Mouse (Mus musculus) lung, postnatal 4 days (tissue): ENCODE results near the gene Pde4dip.

Experiments used
- DNase-seq, 2 experiments: peaks; one replicate each; pipeline ENCODE4 v3.0.0; 2021

Gene Pde4dip

GRCm38 (mm10) chr3:97842641-97843040 lies 45.9 kb downstream of the Pde4dip start:
- DNase-seq: no peak

GRCm38 (mm10) chr3:97840439-97840838 lies 48.1 kb downstream of the Pde4dip start:
- no peak for DNase-seq

GRCm38 (mm10) chr3:97835888-97836287 lies 52.6 kb downstream of the Pde4dip start:
- no peak for DNase-seq

GRCm38 (mm10) chr3:97834625-97835024 lies 53.9 kb downstream of the Pde4dip start:
- no peak for DNase-seq

- DNase-seq: no peak
These were observed 56.8 kb downstream of the Pde4dip start for GRCm38 (mm10) chr3:97831564-97832320.

- no peak for DNase-seq
These were observed 57.9 kb downstream of the Pde4dip start for GRCm38 (mm10) chr3:97830622-97831021.

- no peak for DNase-seq
These were observed 58.4 kb downstream of the Pde4dip start for GRCm38 (mm10) chr3:97830122-97830521.

GRCm38 (mm10) chr3:97828286-97828685 lies 60.2 kb downstream of the Pde4dip start:
- no peak for DNase-seq

- no peak for DNase-seq
These were observed 63.3 kb downstream of the Pde4dip start for GRCm38 (mm10) chr3:97825246-97825645.

GRCm38 (mm10) chr3:97824744-97825143 lies 63.8 kb downstream of the Pde4dip start:
- no peak for DNase-seq

- DNase-seq: peak; percentile 29 to 41
These were observed 64.3 kb downstream of the Pde4dip start for GRCm38 (mm10) chr3:97824011-97824711.

GRCm38 (mm10) chr3:97823438-97823837 lies 65.1 kb downstream of the Pde4dip start:
- no peak for DNase-seq

- DNase-seq: no peak
These were observed 69.5 kb downstream of the Pde4dip start for GRCm38 (mm10) chr3:97819050-97819449.

GRCm38 (mm10) chr3:97818383-97818982 lies 70.0 kb downstream of the Pde4dip start:
- DNase-seq: no peak

- no peak for DNase-seq
These were observed 76.7 kb downstream of the Pde4dip start for GRCm38 (mm10) chr3:97811651-97812399.

GRCm38 (mm10) chr3:97811158-97811557 lies 77.3 kb downstream of the Pde4dip start:
- DNase-seq: no peak

GRCm38 (mm10) chr3:97810334-97810733 lies 78.2 kb downstream of the Pde4dip start:
- DNase-seq: no peak

GRCm38 (mm10) chr3:97805559-97805958 lies 82.9 kb downstream of the Pde4dip start:
- no peak for DNase-seq

- no peak for DNase-seq
These were observed 84.8 kb downstream of the Pde4dip start for GRCm38 (mm10) chr3:97803675-97804074.

GRCm38 (mm10) chr3:97802927-97803326 lies 85.6 kb downstream of the Pde4dip start:
- no peak for DNase-seq

GRCm38 (mm10) chr3:97802297-97802696 lies 86.2 kb downstream of the Pde4dip start:
- no peak for DNase-seq

GRCm38 (mm10) chr3:97801178-97801699 lies 87.3 kb downstream of the Pde4dip start:
- no peak for DNase-seq

GRCm38 (mm10) chr3:97800657-97801056 lies 87.8 kb downstream of the Pde4dip start:
- no peak for DNase-seq
